Mouse (Mus musculus): ENCODE results near the gene Chchd10. TPM values are rescaled to one million over a fixed set of nuclear protein-coding genes. Genes with fewer than 3 reads are reported as not detected.
"Not testable (repeated sequence)": the region's sequence is repeated elsewhere in the genome, so short reads cannot be mapped to it uniquely, and the experiment has no call there.

Chchd10 gene
- 28.6 and 40.4 TPM in 2 replicates for polyA plus RNA-seq (2012; rRNA removed)

- no peak for DNase-seq (ENCODE audit: low read depth)
- TF ChIP-seq CTCF (IDR thresholded peaks at IDR 0.05; ENCODE audit: borderline replicate concordance, extremely low read depth, insufficient read depth, insufficient read length): no peak
- TF ChIP-seq POLR2A (IDR thresholded peaks at IDR 0.05; ENCODE audit: borderline replicate concordance, extremely low read depth, insufficient read depth, insufficient read length, poor library complexity, severe bottlenecking): no peak
Observed at GRCm38 (mm10) chr10:75932891-75933290, at the start of gene Chchd10. Gene Chchd10, plus strand, starts transcription at chr10:75933130.

GRCm38 (mm10) chr10:75883232-75883552 lies 49.7 kb upstream of the Chchd10 start:
- peak; percentile 89 for DNase-seq (ENCODE audit: low read depth)
- TF ChIP-seq CTCF (IDR thresholded peaks at IDR 0.05; ENCODE audit: borderline replicate concordance, extremely low read depth, insufficient read depth, insufficient read length): peak; percentile 54; the same call in 1 of the 2 replicates
- TF ChIP-seq POLR2A (IDR thresholded peaks at IDR 0.05; ENCODE audit: borderline replicate concordance, extremely low read depth, insufficient read depth, insufficient read length, poor library complexity, severe bottlenecking): no peak

GRCm38 (mm10) chr10:75884742-75885141 lies 48.2 kb upstream of the Chchd10 start:
- no peak for TF ChIP-seq CTCF (IDR thresholded peaks at IDR 0.05; ENCODE audit: borderline replicate concordance, extremely low read depth, insufficient read depth, insufficient read length)
- no peak for TF ChIP-seq POLR2A (IDR thresholded peaks at IDR 0.05; ENCODE audit: borderline replicate concordance, extremely low read depth, insufficient read depth, insufficient read length, poor library complexity, severe bottlenecking)
- DNase-seq (ENCODE audit: low read depth): no peak

- not testable (repeated sequence) for DNase-seq (ENCODE audit: low read depth)
Observed at GRCm38 (mm10) chr10:75887504-75887903, 45.4 kb upstream of the Chchd10 start.

GRCm38 (mm10) chr10:75889406-75890153 lies 43.4 kb upstream of the Chchd10 start:
- no peak for TF ChIP-seq POLR2A (IDR thresholded peaks at IDR 0.05; ENCODE audit: borderline replicate concordance, extremely low read depth, insufficient read depth, insufficient read length, poor library complexity, severe bottlenecking)
- TF ChIP-seq CTCF (IDR thresholded peaks at IDR 0.05; ENCODE audit: borderline replicate concordance, extremely low read depth, insufficient read depth, insufficient read length): no peak
- no peak for DNase-seq (ENCODE audit: low read depth)

- TF ChIP-seq CTCF (IDR thresholded peaks at IDR 0.05; ENCODE audit: borderline replicate concordance, extremely low read depth, insufficient read depth, insufficient read length) (no peak), POLR2A (IDR thresholded peaks at IDR 0.05; ENCODE audit: borderline replicate concordance, extremely low read depth, insufficient read depth, insufficient read length, poor library complexity, severe bottlenecking) (no peak)
Observed at GRCm38 (mm10) chr10:75893089-75893750, 39.7 kb upstream of the Chchd10 start, which contains the start of gene Derl3. Gene Derl3, plus strand, starts transcription at chr10:75893413.

GRCm38 (mm10) chr10:75894601-75895000 lies 38.3 kb upstream of the Chchd10 start:
- TF ChIP-seq CTCF (IDR thresholded peaks at IDR 0.05; ENCODE audit: borderline replicate concordance, extremely low read depth, insufficient read depth, insufficient read length) (no peak), POLR2A (IDR thresholded peaks at IDR 0.05; ENCODE audit: borderline replicate concordance, extremely low read depth, insufficient read depth, insufficient read length, poor library complexity, severe bottlenecking) (no peak)

More at GRCm38 (mm10) chr10:75893089-75893750, 39.7 kb upstream of the Chchd10 start, which contains the start of gene Derl3:
- DNase-seq (ENCODE audit: low read depth): peak; percentile 99

GRCm38 (mm10) chr10:75895730-75896129 lies 37.2 kb upstream of the Chchd10 start:
- no peak for DNase-seq (ENCODE audit: low read depth)
- no peak for TF ChIP-seq POLR2A (IDR thresholded peaks at IDR 0.05; ENCODE audit: borderline replicate concordance, extremely low read depth, insufficient read depth, insufficient read length, poor library complexity, severe bottlenecking)
- TF ChIP-seq CTCF (IDR thresholded peaks at IDR 0.05; ENCODE audit: borderline replicate concordance, extremely low read depth, insufficient read depth, insufficient read length): no peak

More at GRCm38 (mm10) chr10:75894601-75895000, 38.3 kb upstream of the Chchd10 start:
- DNase-seq (ENCODE audit: low read depth): no peak

GRCm38 (mm10) chr10:75896208-75896607 lies 36.7 kb upstream of the Chchd10 start:
- TF ChIP-seq POLR2A (IDR thresholded peaks at IDR 0.05; ENCODE audit: borderline replicate concordance, extremely low read depth, insufficient read depth, insufficient read length, poor library complexity, severe bottlenecking) (no peak), CTCF (IDR thresholded peaks at IDR 0.05; ENCODE audit: borderline replicate concordance, extremely low read depth, insufficient read depth, insufficient read length) (no peak)
- no peak for DNase-seq (ENCODE audit: low read depth)

GRCm38 (mm10) chr10:75897373-75897772 lies 35.6 kb upstream of the Chchd10 start:
- TF ChIP-seq POLR2A (IDR thresholded peaks at IDR 0.05; ENCODE audit: borderline replicate concordance, extremely low read depth, insufficient read depth, insufficient read length, poor library complexity, severe bottlenecking): no peak
- TF ChIP-seq CTCF (IDR thresholded peaks at IDR 0.05; ENCODE audit: borderline replicate concordance, extremely low read depth, insufficient read depth, insufficient read length): peak; percentile 82; the same call in 1 of the 2 replicates

GRCm38 (mm10) chr10:75898039-75898564 lies 34.8 kb upstream of the Chchd10 start:
- DNase-seq (ENCODE audit: low read depth): no peak
- TF ChIP-seq POLR2A (IDR thresholded peaks at IDR 0.05; ENCODE audit: borderline replicate concordance, extremely low read depth, insufficient read depth, insufficient read length, poor library complexity, severe bottlenecking) (no peak), CTCF (IDR thresholded peaks at IDR 0.05; ENCODE audit: borderline replicate concordance, extremely low read depth, insufficient read depth, insufficient read length) (no peak)

More at GRCm38 (mm10) chr10:75897373-75897772, 35.6 kb upstream of the Chchd10 start:
- DNase-seq (ENCODE audit: low read depth): peak; percentile 68
